Mouse (Mus musculus) Muller cell, postnatal 12 days (primary cell): ENCODE data around the gene Bckdk.
"Not testable (repeated sequence)": the region's sequence is repeated elsewhere in the genome, so short reads cannot be mapped to it uniquely, and the experiment has no call there.

ENCODE experiments used
- DNase-seq: peaks from one replicate; pipeline ENCODE4 v3.0.0-alpha.2; 2015; ENCODE audit errors: inconsistent ontology term

Bckdk gene

GRCm38 (mm10) chr7:127931351-127932135 is 27.7 kb downstream of the Bckdk start:
- peak; percentile 41 for DNase-seq

DNA sequence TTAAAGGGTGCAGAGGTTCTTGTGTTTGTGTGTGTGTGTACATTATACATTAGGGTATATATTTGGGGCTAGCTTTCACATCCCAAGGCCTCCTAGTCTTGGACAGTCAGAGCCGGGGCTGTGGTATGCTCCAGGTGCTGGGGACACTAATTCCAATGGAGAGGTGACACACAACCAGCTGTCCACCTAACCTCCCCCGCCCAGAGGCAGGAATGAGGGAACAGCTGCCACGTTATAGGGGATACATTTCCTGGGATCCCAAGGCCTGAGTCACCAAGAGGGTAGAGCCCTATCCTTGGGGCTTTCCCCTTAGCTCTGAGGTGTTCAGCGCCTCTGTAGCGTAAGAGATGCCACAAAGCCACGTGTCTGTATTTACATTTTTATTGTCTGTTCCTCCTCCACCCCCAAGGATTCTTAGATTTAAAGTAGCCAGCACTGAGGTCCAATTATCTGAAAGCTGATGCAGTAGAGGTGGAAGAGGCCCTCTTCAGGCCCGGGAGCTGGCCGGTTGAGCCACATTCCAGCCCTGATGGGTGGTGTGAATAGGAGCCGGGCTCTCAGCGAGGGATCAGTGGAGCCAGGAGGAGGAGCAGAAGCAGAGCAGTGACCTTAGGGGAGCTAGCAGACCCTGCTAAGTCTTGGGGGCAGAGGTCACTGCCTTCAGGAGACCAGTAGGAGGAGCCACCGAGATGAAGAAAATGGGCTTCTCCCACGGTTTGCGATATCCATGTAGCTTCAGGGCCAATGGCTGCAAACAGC is 28.6 kb downstream of the Bckdk start:
- peak; percentile 40 for DNase-seq

DNA sequence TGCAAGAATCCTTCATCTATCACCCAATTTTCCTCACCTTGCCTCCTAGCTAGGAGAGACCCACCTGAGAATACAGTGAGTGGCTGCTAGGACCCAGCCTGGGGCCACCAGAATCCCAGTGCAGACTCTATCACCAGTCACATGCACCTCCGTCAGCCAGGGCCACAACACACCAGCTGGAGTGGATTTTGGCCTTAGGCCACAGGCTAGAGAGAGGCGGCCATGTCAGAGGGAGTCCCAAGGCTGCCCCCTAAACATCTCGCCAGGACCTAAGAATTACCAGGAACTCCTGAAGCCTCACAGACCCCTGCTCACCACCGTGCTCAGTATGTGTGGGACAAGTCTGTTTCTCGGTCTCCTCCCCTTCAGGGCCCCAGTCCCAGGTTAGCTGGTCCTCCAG is 30.2 kb downstream of the Bckdk start:
- no peak for DNase-seq

DNA sequence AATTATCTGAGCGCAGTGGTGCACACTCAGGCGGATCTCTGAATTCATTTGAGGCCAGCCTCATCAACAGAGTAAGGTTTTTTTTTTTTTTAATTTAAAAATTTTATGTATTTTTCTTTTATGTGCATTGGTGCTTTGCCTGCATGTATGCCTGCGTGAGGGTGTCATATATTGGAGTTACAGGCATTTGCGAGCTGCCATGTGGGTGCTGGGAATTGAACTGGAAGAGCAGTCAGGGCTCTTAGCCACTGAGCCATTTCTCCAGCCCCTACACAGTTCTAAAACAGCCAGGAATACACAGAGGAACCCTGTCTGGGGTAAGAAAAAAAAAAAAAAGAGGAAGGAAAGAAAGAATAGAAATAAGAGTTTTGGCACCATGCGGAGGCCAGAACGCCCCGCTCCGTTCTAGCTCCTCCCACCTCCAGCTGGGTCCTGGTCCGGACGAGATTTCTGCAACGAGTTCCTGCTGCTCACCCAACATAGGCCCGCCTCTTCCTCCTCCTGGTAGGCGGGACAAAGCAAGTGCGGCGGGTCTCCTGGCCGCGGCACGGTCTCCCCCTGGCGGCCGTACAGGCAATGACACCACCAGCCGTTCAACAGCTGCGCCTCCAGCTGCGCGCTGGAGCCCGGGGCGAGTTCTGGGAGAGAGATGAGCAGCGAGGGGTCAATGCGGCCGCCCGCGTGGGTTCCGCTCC is 31.3 kb downstream of the Bckdk start:
- peak; percentile 93 for DNase-seq

GRCm38 (mm10) chr7:127935748-127936159 is 31.9 kb downstream of the Bckdk start:
- DNase-seq, result no peak

DNA sequence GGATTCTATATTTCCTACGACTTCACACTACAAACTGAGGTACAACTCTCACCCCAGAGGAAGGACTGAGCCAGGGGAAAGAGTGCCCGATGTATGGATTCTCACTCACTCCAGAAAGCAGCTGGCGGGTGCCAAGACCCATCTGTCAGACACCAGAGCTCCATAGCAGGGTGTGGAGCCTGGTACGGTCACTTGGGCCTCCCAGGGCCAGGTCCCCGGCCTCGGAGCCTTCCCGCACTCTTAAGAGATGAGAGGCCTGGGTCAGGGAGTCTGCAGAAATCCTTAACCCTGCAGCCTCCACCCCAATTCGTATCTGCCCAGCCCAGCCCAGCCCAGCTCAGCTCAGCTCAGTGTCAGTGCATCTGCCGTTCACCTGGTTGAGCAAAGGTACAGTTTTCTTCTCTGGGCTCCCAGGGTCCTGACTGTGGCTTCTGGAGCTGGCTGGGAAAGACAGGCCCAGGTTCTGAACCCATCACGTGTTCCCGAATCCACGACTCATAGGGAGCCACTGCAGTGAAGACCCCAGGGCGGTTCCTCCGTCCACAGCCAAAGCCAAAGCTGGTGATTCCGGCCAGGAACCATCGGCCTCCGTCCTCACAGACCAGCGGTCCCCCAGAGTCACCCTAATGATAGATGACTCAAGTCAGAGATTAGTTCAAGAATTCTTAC is 32.5 kb downstream of the Bckdk start:
- DNase-seq, result no peak

GRCm38 (mm10) chr7:127942097-127942496 is 38.2 kb downstream of the Bckdk start:
- DNase-seq, result not testable (repeated sequence)

GRCm38 (mm10) chr7:127944614-127945013 is 40.7 kb downstream of the Bckdk start:
- DNase-seq, result no peak

GRCm38 (mm10) chr7:127946470-127947023 is 42.7 kb downstream of the Bckdk start, which contains the start of gene Prss36:
Gene Prss36 (minus strand): TSS chr7:127946725.
- no peak for DNase-seq

GRCm38 (mm10) chr7:127952864-127953581 is 49.1 kb downstream of the Bckdk start:
- DNase-seq, result no peak

- DNase-seq, result no peak
Observed at GRCm38 (mm10) chr7:127959364-127959763, 55.5 kb downstream of the Bckdk start.
